Mouse (Mus musculus): ENCODE measurements around the gene Ntn1. TPM values are rescaled to one million over a fixed set of nuclear protein-coding genes. Genes with fewer than 3 reads are reported as not detected.

The Ntn1 gene
- polyA plus RNA-seq, 1 experiment from 2014 or later: 17.7 TPM

DNA sequence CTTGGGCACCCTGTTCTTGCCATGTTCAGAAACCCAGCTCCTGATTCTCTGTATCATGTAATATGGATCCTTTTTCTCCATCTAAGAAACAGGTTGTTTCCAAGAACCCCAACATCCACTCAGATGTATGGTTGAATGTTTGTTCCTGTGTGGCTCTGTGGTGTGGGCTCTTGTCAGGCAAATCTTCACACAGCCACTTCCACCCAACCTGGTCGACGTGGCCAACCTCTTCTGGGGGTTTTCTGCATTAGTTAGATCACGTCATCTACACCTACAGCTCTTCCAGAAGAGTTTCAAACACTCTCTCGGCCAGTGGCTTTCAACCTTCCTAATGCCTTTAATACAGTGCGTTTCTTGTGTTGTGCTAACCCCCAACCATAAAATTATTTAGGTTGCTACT lies 35.8 kb upstream of the Ntn1 start:
- WGBS: 74% methylated on average over 5 of the region's 5 CpGs
- H3K27me3 ChIP-seq (ENCODE audit: control insufficient read depth, insufficient read depth, low read length): 0 out of 2 replicates have a peak, but pooled peaks cover 2% of the 10 kb centered on the region
- H3K4me2 ChIP-seq (ENCODE audit: low read depth, low read length): no peak overlapping the region

DNA sequence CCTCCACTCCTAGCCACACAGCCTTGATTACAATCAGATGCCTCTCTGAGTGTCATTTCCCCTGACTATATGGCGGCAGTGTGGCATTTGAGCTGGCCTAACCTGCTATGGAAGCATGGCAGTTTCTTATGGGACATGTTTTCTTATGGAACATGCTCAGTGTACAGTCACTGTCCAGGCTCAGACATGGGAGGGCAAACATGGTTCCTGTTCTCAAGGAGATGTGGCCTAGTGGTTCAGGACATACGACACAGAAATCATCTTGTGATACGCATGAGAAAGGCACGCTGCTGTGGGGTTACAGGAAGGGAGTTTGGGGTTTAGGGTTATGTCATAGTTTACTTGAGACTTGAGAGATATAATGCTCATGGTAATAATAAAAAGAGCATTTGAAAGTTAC lies 35.0 kb upstream of the Ntn1 start:
- H3K4me1 ChIP-seq (ENCODE audit: control insufficient read depth, insufficient read depth, low read length): no peaks in the 10 kb centered on the region; the same call in 1 of the 2 replicates
- H3K9ac ChIP-seq (ENCODE audit: low read length): no peak overlapping the region
- H3K4me3 ChIP-seq (ENCODE audit: low read length): no peak overlapping the region
- no peaks in the 10 kb centered on the region for H3K36me3 ChIP-seq (ENCODE audit: control insufficient read depth, insufficient read depth)
- H3K4me2 ChIP-seq (ENCODE audit: low read depth, low read length): no peak overlapping the region
- WGBS: 90% methylated on average over 4 of the region's 4 CpGs
- no peak for ATAC-seq (replicated peaks; ENCODE audit: extremely low read depth, insufficient read depth, low FRiP score)
- 0 out of 2 replicates have a peak, but pooled peaks cover 2% of the 10 kb centered on the region for H3K9me3 ChIP-seq (replicated peaks; ENCODE audit: control insufficient read depth, low read length)
- 0 out of 2 replicates have a peak, but pooled peaks cover 4% of the 10 kb centered on the region for H3K27me3 ChIP-seq (ENCODE audit: control insufficient read depth, insufficient read depth, low read length)
- no peak overlapping the region for H3K27ac ChIP-seq (ENCODE audit: low read length)

More for the DNA sequence above, 35.8 kb upstream of the Ntn1 start:
- Histone ChIP-seq H3K9ac (ENCODE audit: low read length) (no peak overlapping the region), H3K4me3 (ENCODE audit: low read length) (no peak overlapping the region), H3K27ac (ENCODE audit: low read length) (no peak overlapping the region), H3K4me1 (ENCODE audit: control insufficient read depth, insufficient read depth, low read length) (no peaks in the 10 kb centered on the region; the same call in 1 of the 2 replicates), H3K36me3 (ENCODE audit: control insufficient read depth, insufficient read depth) (no peaks in the 10 kb centered on the region), H3K9me3 (replicated peaks; ENCODE audit: control insufficient read depth, low read length) (0 out of 2 replicates have a peak, but pooled peaks cover 2% of the 10 kb centered on the region)
- no peak for ATAC-seq (replicated peaks; ENCODE audit: extremely low read depth, insufficient read depth, low FRiP score)

DNA sequence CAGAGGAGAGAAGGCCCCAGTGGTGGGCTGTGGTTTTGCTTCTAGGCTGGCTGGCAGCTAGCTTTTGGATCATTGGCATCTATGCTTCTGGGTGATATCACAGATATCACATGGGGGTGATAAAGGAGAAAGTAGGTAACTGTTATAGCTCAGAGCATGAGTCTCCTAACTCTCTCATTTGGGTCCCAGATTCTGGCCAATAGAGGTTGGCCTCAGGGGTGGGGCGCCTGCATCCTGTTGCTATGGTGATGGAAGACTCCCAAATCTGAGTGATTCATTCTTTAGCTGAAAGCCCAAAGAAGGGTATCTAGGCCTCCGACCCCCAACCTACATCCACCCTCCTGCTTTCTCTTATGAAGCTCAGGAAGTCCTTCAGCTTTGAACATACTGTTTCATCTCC lies 34.1 kb upstream of the Ntn1 start:
- Histone ChIP-seq H3K9me3 (replicated peaks; ENCODE audit: control insufficient read depth, low read length) (0 out of 2 replicates have a peak, but pooled peaks cover 2% of the 10 kb centered on the region), H3K27ac (ENCODE audit: low read length) (no peak overlapping the region), H3K27me3 (ENCODE audit: control insufficient read depth, insufficient read depth, low read length) (0 out of 2 replicates have a peak, but pooled peaks cover 4% of the 10 kb centered on the region), H3K4me3 (ENCODE audit: low read length) (no peak overlapping the region), H3K4me2 (ENCODE audit: low read depth, low read length) (no peak overlapping the region), H3K9ac (ENCODE audit: low read length) (no peak overlapping the region), H3K36me3 (ENCODE audit: control insufficient read depth, insufficient read depth) (no peaks in the 10 kb centered on the region), H3K4me1 (ENCODE audit: control insufficient read depth, insufficient read depth, low read length) (no peaks in the 10 kb centered on the region; the same call in 1 of the 2 replicates)
- 83% methylated on average over 2 of the region's 2 CpGs for WGBS
- ATAC-seq (replicated peaks; ENCODE audit: extremely low read depth, insufficient read depth, low FRiP score): no peak

DNA sequence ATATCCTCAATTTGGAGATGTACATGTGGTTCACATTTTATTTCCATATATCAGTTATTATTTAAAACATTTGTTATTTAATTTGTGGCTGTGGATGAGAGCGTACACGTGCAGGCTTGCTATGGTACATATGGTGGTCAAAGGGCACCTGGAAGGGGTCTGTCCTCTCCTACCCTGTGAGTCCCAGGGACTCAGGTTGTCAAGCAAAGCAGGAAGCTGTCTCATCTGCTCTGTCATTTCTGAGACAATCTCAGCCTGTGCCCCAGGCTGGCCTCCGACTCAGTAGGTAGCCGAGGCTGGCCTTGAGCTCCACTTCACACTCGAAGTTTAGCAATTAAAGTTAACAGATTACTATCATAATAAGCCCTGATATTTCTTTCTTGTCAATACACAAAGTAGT lies 32.9 kb upstream of the Ntn1 start:
- 80% methylated on average over 5 of the region's 5 CpGs for WGBS
- H3K27ac ChIP-seq (ENCODE audit: low read length): no peak overlapping the region
- H3K27me3 ChIP-seq (ENCODE audit: control insufficient read depth, insufficient read depth, low read length): 0 out of 2 replicates have a peak, but pooled peaks cover 4% of the 10 kb centered on the region
- no peak overlapping the region for H3K4me2 ChIP-seq (ENCODE audit: low read depth, low read length)
- H3K4me3 ChIP-seq (ENCODE audit: low read length): no peak overlapping the region
- H3K36me3 ChIP-seq (ENCODE audit: control insufficient read depth, insufficient read depth): no peaks in the 10 kb centered on the region
- H3K9ac ChIP-seq (ENCODE audit: low read length): no peak overlapping the region
- no peaks in the 10 kb centered on the region; the same call in 1 of the 2 replicates for H3K4me1 ChIP-seq (ENCODE audit: control insufficient read depth, insufficient read depth, low read length)
- no peak for ATAC-seq (replicated peaks; ENCODE audit: extremely low read depth, insufficient read depth, low FRiP score)
- 0 out of 2 replicates have a peak, but pooled peaks cover 2% of the 10 kb centered on the region for H3K9me3 ChIP-seq (replicated peaks; ENCODE audit: control insufficient read depth, low read length)

DNA sequence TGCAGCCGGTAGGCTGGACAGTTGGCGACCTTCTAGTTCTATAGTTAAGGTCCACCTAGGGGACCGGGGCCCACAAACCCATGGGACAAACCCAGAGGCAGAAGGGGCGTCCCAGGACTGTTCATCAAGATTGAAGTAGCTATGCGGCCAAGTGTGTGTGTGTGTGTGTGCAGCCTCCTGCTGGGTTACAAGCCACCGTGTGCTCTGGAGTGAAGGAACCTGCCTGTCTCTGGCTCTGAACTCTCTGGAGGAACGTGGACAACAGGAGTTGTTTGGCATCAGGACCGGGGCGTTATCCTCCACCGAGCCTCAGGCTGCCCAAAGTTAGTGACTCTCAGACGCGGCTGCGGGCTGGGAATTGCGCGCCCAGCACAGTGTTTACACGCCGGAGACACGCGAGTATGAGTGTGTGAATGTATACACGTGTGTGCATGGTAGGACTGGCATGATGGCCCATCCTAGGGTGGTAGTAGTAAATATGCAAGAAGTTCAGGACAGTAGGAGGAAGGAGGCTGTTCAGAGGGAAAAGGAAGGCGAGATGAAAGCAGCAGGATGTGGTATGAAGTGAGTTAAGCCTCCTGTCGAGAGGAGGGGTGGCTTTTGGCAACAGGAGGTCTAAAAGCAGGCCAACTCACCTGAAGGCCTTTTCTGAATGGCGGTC lies 31.9 kb upstream of the Ntn1 start:
- Histone ChIP-seq H3K27me3 (ENCODE audit: control insufficient read depth, insufficient read depth, low read length) (0 out of 2 replicates have a peak, but pooled peaks cover 4% of the 10 kb centered on the region), H3K4me1 (ENCODE audit: control insufficient read depth, insufficient read depth, low read length) (no peaks in the 10 kb centered on the region; the same call in 1 of the 2 replicates), H3K4me2 (ENCODE audit: low read depth, low read length) (peak overlapping the region; percentile 78), H3K9ac (ENCODE audit: low read length) (peak overlapping the region; percentile 65; the same call in 1 of the 2 replicates), H3K4me3 (ENCODE audit: low read length) (peak overlapping the region; percentile 61), H3K9me3 (replicated peaks; ENCODE audit: control insufficient read depth, low read length) (0 out of 2 replicates have a peak, but pooled peaks cover 2% of the 10 kb centered on the region), H3K36me3 (ENCODE audit: control insufficient read depth, insufficient read depth) (no peaks in the 10 kb centered on the region), H3K27ac (ENCODE audit: low read length) (no peak overlapping the region)
- ATAC-seq (replicated peaks; ENCODE audit: extremely low read depth, insufficient read depth, low FRiP score): peak; percentile 24; the same call in 1 of the 2 replicates
- WGBS: 28% methylated on average over 23 of the region's 23 CpGs

DNA sequence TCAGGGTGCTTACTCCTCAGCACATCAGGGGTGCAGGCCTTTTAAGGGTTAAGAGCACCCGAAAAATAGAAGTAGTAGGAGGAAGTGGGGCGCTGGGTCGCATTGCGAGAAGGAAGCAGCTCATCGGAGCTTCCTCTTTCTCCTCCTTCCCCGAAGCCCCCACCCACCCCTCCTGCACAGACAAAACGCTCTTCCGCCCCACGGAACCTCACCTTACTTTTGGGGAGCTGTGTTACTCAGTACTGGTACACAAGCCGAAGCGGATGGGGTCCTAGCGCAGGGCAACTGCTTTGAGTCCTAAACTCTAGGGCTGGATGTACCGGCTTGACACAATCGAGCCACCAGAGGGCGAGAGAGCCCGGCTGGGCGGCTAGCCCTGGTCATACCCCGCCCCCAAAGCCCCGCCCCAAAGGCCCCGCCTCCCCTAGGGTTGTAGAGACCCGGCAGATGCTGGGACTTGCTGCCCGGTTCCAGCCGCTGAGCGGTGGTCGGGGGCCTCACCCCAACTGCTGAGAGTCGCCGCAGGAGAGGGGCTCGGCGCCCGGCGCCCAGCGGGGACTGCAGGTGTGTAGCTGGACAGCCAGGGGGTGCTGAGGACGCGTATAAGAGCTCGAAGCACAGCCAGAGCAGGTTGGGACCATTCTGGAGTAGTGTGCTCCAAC lies 31.2 kb upstream of the Ntn1 start, which contains the start of gene Pik3r5:
Gene Pik3r5 (plus strand): TSS at position 423 of the 662 bp plus-strand sequence.
- H3K4me2 ChIP-seq (ENCODE audit: low read depth, low read length): peak within 1 kb of the TSS; percentile 78
- H3K27ac ChIP-seq (ENCODE audit: low read length): peak within 1 kb of the TSS; percentile 12; the same call in 1 of the 2 replicates
- WGBS: 5% methylated on average over 35 of the region's 35 CpGs
- no peaks in the 10 kb centered on the region; the same call in 1 of the 2 replicates for H3K4me1 ChIP-seq (ENCODE audit: control insufficient read depth, insufficient read depth, low read length)
- H3K4me3 ChIP-seq (ENCODE audit: low read length): peak within 1 kb of the TSS; percentile 61
- peak within 1 kb of the TSS; percentile 65; the same call in 1 of the 2 replicates for H3K9ac ChIP-seq (ENCODE audit: low read length)
- peak; percentile 84 for ATAC-seq (replicated peaks; ENCODE audit: extremely low read depth, insufficient read depth, low FRiP score)
- H3K27me3 ChIP-seq (ENCODE audit: control insufficient read depth, insufficient read depth, low read length): 0 out of 2 replicates have a peak, but pooled peaks cover 4% of the 10 kb centered on the region
- H3K36me3 ChIP-seq (ENCODE audit: control insufficient read depth, insufficient read depth): no peaks in the 10 kb centered on the region
- H3K9me3 ChIP-seq (replicated peaks; ENCODE audit: control insufficient read depth, low read length): no peaks in the 10 kb centered on the region

DNA sequence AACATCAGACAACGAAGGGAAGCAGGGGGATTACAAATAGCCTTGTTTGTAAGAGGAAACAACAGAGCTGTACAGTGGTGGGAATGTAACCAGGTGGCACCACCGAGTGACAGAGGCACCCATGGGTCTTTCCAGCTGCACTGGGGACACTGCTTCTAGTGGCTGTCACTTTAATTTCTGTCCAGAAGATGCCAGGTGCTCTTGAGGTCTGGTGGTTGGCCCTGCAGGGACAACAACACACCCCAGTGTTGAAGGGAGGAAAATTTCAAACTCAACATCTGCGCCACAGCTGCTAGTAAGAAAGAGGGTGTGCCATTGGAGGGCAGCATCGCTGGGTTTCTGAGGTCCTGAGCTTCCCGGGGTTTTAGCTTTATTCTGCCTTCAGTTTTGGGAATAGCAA lies 30.0 kb upstream of the Ntn1 start:
- no peaks in the 10 kb centered on the region for H3K9me3 ChIP-seq (replicated peaks; ENCODE audit: control insufficient read depth, low read length)
- 56% methylated on average over 5 of the region's 5 CpGs for WGBS
- H3K27ac ChIP-seq (ENCODE audit: low read length): no peak overlapping the region; the same call in 1 of the 2 replicates
- H3K27me3 ChIP-seq (ENCODE audit: control insufficient read depth, insufficient read depth, low read length): 0 out of 2 replicates have a peak, but pooled peaks cover 4% of the 10 kb centered on the region
- no peak overlapping the region for H3K4me2 ChIP-seq (ENCODE audit: low read depth, low read length)
- no peaks in the 10 kb centered on the region for H3K36me3 ChIP-seq (ENCODE audit: control insufficient read depth, insufficient read depth)
- H3K4me1 ChIP-seq (ENCODE audit: control insufficient read depth, insufficient read depth, low read length): no peaks in the 10 kb centered on the region; the same call in 1 of the 2 replicates
- H3K4me3 ChIP-seq (ENCODE audit: low read length): no peak overlapping the region
- H3K9ac ChIP-seq (ENCODE audit: low read length): no peak overlapping the region
- no peak for ATAC-seq (replicated peaks; ENCODE audit: extremely low read depth, insufficient read depth, low FRiP score)

DNA sequence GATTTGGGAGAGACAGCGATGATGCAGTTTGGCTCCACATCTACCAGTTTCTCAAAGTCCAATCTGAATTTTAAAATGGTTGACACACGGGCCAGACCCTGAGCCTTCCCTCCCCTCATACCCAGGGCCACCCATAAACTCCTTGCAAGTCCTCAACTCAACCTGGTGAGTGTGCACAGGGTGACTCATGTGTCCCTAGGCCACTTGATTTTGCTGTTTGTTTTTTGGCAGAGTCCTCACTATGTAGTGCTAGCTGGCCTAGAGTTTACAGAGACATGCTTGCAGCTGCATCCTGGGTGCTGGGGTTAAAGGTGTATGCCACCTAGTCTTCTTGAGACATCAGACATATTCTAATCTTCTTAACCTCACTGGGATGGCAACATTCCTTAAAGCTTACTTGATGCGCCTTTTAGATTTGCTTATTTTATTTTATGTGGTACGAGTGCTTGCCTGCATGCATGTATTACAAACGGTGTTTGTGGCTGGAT lies 26.5 kb upstream of the Ntn1 start:
- Histone ChIP-seq H3K27me3 (ENCODE audit: control insufficient read depth, insufficient read depth, low read length) (0 out of 2 replicates have a peak, but pooled peaks cover 2% of the 10 kb centered on the region), H3K27ac (ENCODE audit: low read length) (peak overlapping the region; percentile 4; the same call in 1 of the 2 replicates), H3K4me2 (ENCODE audit: low read depth, low read length) (no peak overlapping the region), H3K36me3 (ENCODE audit: control insufficient read depth, insufficient read depth) (no peaks in the 10 kb centered on the region), H3K4me3 (ENCODE audit: low read length) (no peak overlapping the region), H3K4me1 (ENCODE audit: control insufficient read depth, insufficient read depth, low read length) (no peaks in the 10 kb centered on the region; the same call in 1 of the 2 replicates), H3K9me3 (replicated peaks; ENCODE audit: control insufficient read depth, low read length) (no peaks in the 10 kb centered on the region), H3K9ac (ENCODE audit: low read length) (no peak overlapping the region)
- 81% methylated on average over 5 of the region's 5 CpGs for WGBS
- ATAC-seq (replicated peaks; ENCODE audit: extremely low read depth, insufficient read depth, low FRiP score): no peak

Measured in heart, embryonic 16.5 days (tissue).